Mouse (Mus musculus) cerebral cortex, adult 2 months (tissue): ENCODE results near the gene Npcd.

Source experiments
- WGBS: fragments of 180-500 bp; shearing (Covaris S2); methylation state at CpG from one replicate; pipeline ENCODE4 v1.1.7; 2018; 5-methylcytosine and 5-hydroxymethylcytosine counted together

The Npcd gene

GRCm38 (mm10) chr15:79741921-79742705 lies 91.9 kb downstream of the Npcd start, which contains the start of gene Sun2:
Gene Sun2, minus strand, starts transcription at chr15:79742536.
- WGBS, result under 1% methylated on average over 93 of the region's 93 CpGs

- 10% methylated on average over 14 of the region's 14 CpGs for WGBS
Observed at GRCm38 (mm10) chr15:79741173-79741858, 92.7 kb downstream of the Npcd start.

- 66% methylated on average over 3 of the region's 3 CpGs for WGBS
Observed at GRCm38 (mm10) chr15:79740739-79741138, 93.3 kb downstream of the Npcd start.
